Mouse (Mus musculus): Measurements from ENCODE around the gene Hivep3.

- TF ChIP-seq EP300 (optimal IDR thresholded peaks at IDR 0.05) (no peak), CTCF (IDR thresholded peaks at IDR 0.05; ENCODE audit: low read depth) (peak; percentile 43)
Observed at GRCm38 (mm10) chr4:119962066-119962465, 228.5 kb downstream of the Hivep3 start.
